Mouse (Mus musculus) brain, embryonic 14.5 days (tissue): ENCODE data around the gene Rnf115.

Source experiments
- CTCF ChIP-seq: fragments of 200-500 bp; IDR thresholded peaks from 2 replicates; pipeline ENCODE4 v1.5.1; 2012; ENCODE audit warnings: inconsistent platforms, mild to moderate bottlenecking, moderate library complexity, borderline replicate concordance; ENCODE audit not compliant: insufficient read depth, insufficient read length; ENCODE audit errors: extremely low read depth
- POLR2A ChIP-seq: fragments of 200-500 bp; IDR thresholded peaks from 2 replicates; pipeline ENCODE4 v1.6.1; 2012; ENCODE audit warnings: mild to moderate bottlenecking, inconsistent platforms, borderline replicate concordance; ENCODE audit not compliant: poor library complexity, insufficient read depth, insufficient read length, severe bottlenecking; ENCODE audit errors: extremely low read depth

GRCm38 (mm10) chr3:96730785-96731184 lies 3.3 kb downstream of the Rnf115 start:
- no peak for TF ChIP-seq CTCF
- TF ChIP-seq POLR2A, result no peak
